24 mouse cellular contexts compared by ENCODE assay signal in genomic region chr16:8423626-8424114, GRCm38 (mm10). TPM values are rescaled to one million over a fixed set of nuclear protein-coding genes. Genes with fewer than 3 reads are reported as not detected.
DNase-seq lines count a peak whose midpoint lies in the region; ATAC-seq lines count a peak whose summit lies in the region.
"Had no signal": no experiment of that assay in that cellular context is flagged by ENCODE, and none has a peak within 500 bp of the region (broad histone marks: within the 10 kb centered on the region; RNA-seq: fewer than 3 reads in every experiment).

No protein-coding gene starts in this region.

- peaks cover 74% of the 10 kb centered on the region for H3K27me3 ChIP-seq in kidney, embryonic 15.5 days
- peaks cover 40% of the 10 kb centered on the region for H3K27me3 ChIP-seq in midbrain, embryonic 15.5 days (replicated peaks)
- H3K27me3 ChIP-seq in midbrain, embryonic 14.5 days (ENCODE audit: control insufficient read depth, insufficient read depth, low read length), result peaks cover 38% of the 10 kb centered on the region

- no peak overlapping the region for H3K27ac ChIP-seq in kidney, embryonic 15.5 days
- H3K27ac ChIP-seq in midbrain, embryonic 15.5 days, result no peak overlapping the region
- no peak overlapping the region for H3K27ac ChIP-seq in midbrain, embryonic 14.5 days (replicated peaks; ENCODE audit: low read depth, low read length)
- H3K27ac ChIP-seq: embryonic facial prominence, embryonic 10.5 days; heart, embryonic 15.5 days; hindbrain, embryonic 12.5 days; hindbrain, postnatal 0 days had no signal

- H3K4me1 ChIP-seq in kidney, embryonic 15.5 days, result peaks cover 11% of the 10 kb centered on the region
- H3K4me1 ChIP-seq in midbrain, embryonic 15.5 days, result peaks cover 10% of the 10 kb centered on the region
- H3K4me1 ChIP-seq in midbrain, embryonic 14.5 days (ENCODE audit: control insufficient read depth, insufficient read depth, low read length), result peaks cover 4% of the 10 kb centered on the region; the same call in 1 of the 2 replicates

- WGBS in kidney, embryonic 15.5 days, result 28% methylated on average over 7 of the region's 7 CpGs
- 53% methylated on average over 7 of the region's 7 CpGs for WGBS in midbrain, embryonic 15.5 days
- WGBS in midbrain, embryonic 14.5 days, result 42% methylated on average over 7 of the region's 7 CpGs

- DNase-seq in heart, adult 11 months, result peak; percentile 72
- no peak for DNase-seq in heart, postnatal 10 days
- DNase-seq in kidney, postnatal 4 days, result no peak
- DNase-seq in midbrain, embryonic 14.5 days, result no peak
- DNase-seq in R1 (ENCODE audit: low read depth, low spot score), result peak; percentile 47
- DNase-seq in adrenal gland, postnatal 14 days, result no peak
- DNase-seq: adrenal gland, postnatal 25 days; gastrocnemius, postnatal 36 days; heart, adult 18-20 months had no signal

- intact Hi-C loops in heart, postnatal 10 days (cut with DNase I), result no loop called here

- H3K4me3 ChIP-seq in kidney, embryonic 15.5 days (replicated peaks), result no peak overlapping the region
- 0 out of 2 replicates have a peak overlapping the region, but pooled peaks have one; percentile 42 for H3K4me3 ChIP-seq in midbrain, embryonic 15.5 days
- no peak overlapping the region for H3K4me3 ChIP-seq in midbrain, embryonic 14.5 days (replicated peaks; ENCODE audit: low read depth, low read length)

- H3K4me2 ChIP-seq in kidney, embryonic 15.5 days, result peak overlapping the region; percentile 70; the same call in 1 of the 2 replicates
- peak overlapping the region; percentile 71; the same call in 1 of the 2 replicates for H3K4me2 ChIP-seq in midbrain, embryonic 15.5 days
- H3K4me2 ChIP-seq in midbrain, embryonic 14.5 days (ENCODE audit: low read length), result no peak overlapping the region

- H3K9me3 ChIP-seq in kidney, embryonic 15.5 days (replicated peaks), result no peaks in the 10 kb centered on the region
- no peaks in the 10 kb centered on the region for H3K9me3 ChIP-seq in midbrain, embryonic 15.5 days
- H3K9me3 ChIP-seq in midbrain, embryonic 14.5 days (ENCODE audit: control insufficient read depth, low read length), result no peaks in the 10 kb centered on the region
- H3K9me3 ChIP-seq: embryonic facial prominence, embryonic 10.5 days; heart, embryonic 15.5 days; hindbrain, embryonic 12.5 days had no signal

- no peaks in the 10 kb centered on the region for H3K36me3 ChIP-seq in kidney, embryonic 15.5 days
- no peaks in the 10 kb centered on the region for H3K36me3 ChIP-seq in midbrain, embryonic 15.5 days (replicated peaks)
- no peaks in the 10 kb centered on the region for H3K36me3 ChIP-seq in midbrain, embryonic 14.5 days (ENCODE audit: control insufficient read depth, insufficient read depth, low read length)
- H3K36me3 ChIP-seq: embryonic facial prominence, embryonic 10.5 days; heart, embryonic 15.5 days; hindbrain, embryonic 12.5 days had no signal

- H3K9ac ChIP-seq in kidney, embryonic 15.5 days, result no peak overlapping the region
- H3K9ac ChIP-seq in midbrain, embryonic 15.5 days, result no peak overlapping the region
- H3K9ac ChIP-seq in midbrain, embryonic 14.5 days (replicated peaks; ENCODE audit: low read length), result no peak overlapping the region
- H3K9ac ChIP-seq: heart, embryonic 15.5 days had no signal

- ATAC-seq in kidney, embryonic 15.5 days (replicated peaks; ENCODE audit: low FRiP score), result no peak
- no peak for ATAC-seq in midbrain, embryonic 15.5 days (replicated peaks)
- ATAC-seq in midbrain, embryonic 14.5 days (ENCODE audit: low FRiP score, low TSS enrichment), result no peak
- ATAC-seq: activated CD4-positive, CD25-positive, alpha-beta regulatory T cell, adult 4 months; forebrain, embryonic 14.5 days had no signal

RNA-seq across cellular contexts. Expression of gene Tmem114, which starts 1.3 kb away (rescaled TPM):
- total RNA-seq in heart, postnatal 10 days (2021), result not detected
- 0.10 and 0.12 TPM in 2 replicates for polyA plus RNA-seq in kidney, embryonic 15.5 days (2015; fragmentation: Nextera tagmentation; extraction: Ambion mirVana)
- polyA plus RNA-seq in midbrain, embryonic 15.5 days (2015; fragmentation: Nextera tagmentation; extraction: Ambion mirVana), result 0.27 and 0.40 TPM in 2 replicates
- polyA plus RNA-seq in midbrain, embryonic 14.5 days (2014; fragmentation: Nextera tagmentation; extraction: Ambion mirVana), result not detected in 2 replicates
- total RNA-seq in adrenal gland, postnatal 14 days (2021), result 0.26 TPM in 1 of 2 replicates, not detected in the other
- total RNA-seq: adrenal gland, adult 18-20 months; adrenal gland, postnatal 25 days; gastrocnemius, adult 8-10 months; gastrocnemius, postnatal 36 days; heart, adult 18-20 months; heart, postnatal 25 days; MEL had no signal
- polyA plus RNA-seq: activated CD4-positive, CD25-positive, alpha-beta regulatory T cell, adult 4 months; C2C12; embryonic facial prominence, embryonic 10.5 days; embryonic facial prominence, embryonic 14.5 days; forebrain, embryonic 14.5 days; heart, embryonic 11.5 days; heart, embryonic 15.5 days; hindbrain, embryonic 12.5 days had no signal

RNA-seq across cellular contexts. Expression of gene Mettl22, which starts 46.9 kb away (rescaled TPM):
- total RNA-seq in heart, postnatal 10 days (2021), result 10 to 100 TPM; 28.2 to 30.0 TPM
- 15.4 and 19.4 TPM in 2 replicates for polyA plus RNA-seq in kidney, embryonic 15.5 days (2015; fragmentation: Nextera tagmentation; extraction: Ambion mirVana)
- 57.2 and 63.7 TPM in 2 replicates for polyA plus RNA-seq in midbrain, embryonic 15.5 days (2015; fragmentation: Nextera tagmentation; extraction: Ambion mirVana)
- 44.4 and 73.1 TPM in 2 replicates for polyA plus RNA-seq in midbrain, embryonic 14.5 days (2014; fragmentation: Nextera tagmentation; extraction: Ambion mirVana)
- total RNA-seq in adrenal gland, postnatal 14 days (2021), result 18.8 and 21.0 TPM in 2 replicates

Comparison
In these comparisons a context has a peak if more than half of its experiments do, and no peak if none do; other contexts are left out.
1. DNase-seq: peak in heart, adult 11 months (single experiment) and R1 (single experiment); none in heart, postnatal 10 days (0 of 2), kidney, postnatal 4 days (0 of 2), midbrain, embryonic 14.5 days (single experiment) and adrenal gland, postnatal 14 days (single experiment).